Mouse (Mus musculus): ENCODE results near the gene Immp2l.
"Not testable (repeated sequence)": the region's sequence is repeated elsewhere in the genome, so short reads cannot be mapped to it uniquely, and the experiment has no call there.

The Immp2l gene

GRCm38 (mm10) chr12:41851896-41852470 lies 828.1 kb downstream of the Immp2l start:
- no peak for DNase-seq (ENCODE audit: low spot score)

DNA sequence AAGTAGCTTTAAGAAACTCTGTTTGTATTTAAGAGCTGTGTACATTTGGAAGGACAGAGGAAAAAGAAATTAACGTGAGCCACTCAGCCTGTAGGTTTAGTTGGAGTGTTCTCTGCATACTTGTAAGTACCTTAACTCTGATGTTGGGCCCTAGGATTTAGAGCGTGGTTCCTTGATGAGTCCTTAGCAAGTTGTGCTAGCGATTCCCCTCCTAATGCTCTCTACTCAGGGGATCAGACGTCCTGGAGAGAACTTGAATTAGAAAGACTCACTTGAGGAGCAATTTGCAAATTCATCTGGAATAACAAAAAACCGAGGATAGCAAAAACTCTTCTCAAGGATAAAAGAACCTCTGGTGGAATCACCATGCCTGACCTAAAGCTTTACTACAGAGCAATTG lies 835.8 kb downstream of the Immp2l start:
- not testable (repeated sequence) for DNase-seq (ENCODE audit: low spot score)

DNA sequence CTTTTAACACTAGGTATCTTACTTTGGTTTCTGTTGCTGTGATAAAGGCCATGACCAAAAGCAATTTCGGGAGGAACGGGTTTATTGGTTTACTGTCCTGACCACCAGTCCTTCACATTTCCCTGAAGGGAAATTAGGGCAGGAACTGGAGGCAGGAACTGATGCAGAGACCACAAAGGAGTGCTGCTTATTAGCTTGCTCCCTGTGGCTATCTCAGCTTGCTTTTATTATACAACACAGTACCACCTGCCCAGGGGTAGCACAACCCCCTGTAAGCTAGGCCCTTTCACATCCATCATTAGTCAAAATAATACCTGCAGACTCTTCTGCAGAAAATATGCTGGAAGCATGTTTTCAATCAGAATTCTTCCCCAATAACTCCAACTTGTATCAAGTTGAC lies 844.4 kb downstream of the Immp2l start:
- no peak for DNase-seq (ENCODE audit: low spot score)

GRCm38 (mm10) chr12:41874015-41874414 lies 850.1 kb downstream of the Immp2l start:
- no peak for DNase-seq (ENCODE audit: low spot score)

DNA sequence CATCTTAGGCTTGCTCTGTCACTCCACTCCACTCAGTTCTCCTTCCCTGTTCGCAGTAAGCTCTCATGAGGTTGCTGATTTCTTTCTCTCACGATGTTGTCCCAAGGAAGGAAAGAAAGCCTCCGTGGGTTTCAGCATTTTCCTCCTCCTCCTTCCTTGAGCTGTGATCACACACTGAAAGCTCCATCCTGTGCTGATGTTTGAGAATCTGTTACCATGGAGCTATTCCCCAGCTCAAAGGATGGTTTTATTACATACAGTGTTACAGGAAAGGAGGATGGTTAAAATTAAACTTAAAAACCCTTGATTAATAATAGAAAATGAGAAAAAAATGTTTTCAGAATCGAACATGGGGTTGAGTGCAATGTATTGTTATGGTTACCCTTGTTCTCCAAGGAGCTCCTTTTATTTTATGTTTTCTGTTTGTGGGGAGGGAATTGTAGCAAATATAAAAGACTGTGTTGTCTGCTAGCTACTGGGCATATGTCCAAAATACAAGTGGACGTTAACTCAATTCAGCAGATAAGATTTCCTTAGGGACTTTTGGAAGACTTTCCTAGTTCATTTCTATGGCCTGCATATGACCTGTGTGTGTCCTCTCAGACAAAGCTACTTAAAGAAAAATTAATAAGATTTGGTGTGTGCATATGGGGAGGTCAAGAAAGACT lies 853.5 kb downstream of the Immp2l start:
- peak; percentile 21 for DNase-seq (ENCODE audit: low spot score)

GRCm38 (mm10) chr12:41878493-41878892 lies 854.6 kb downstream of the Immp2l start:
- DNase-seq (ENCODE audit: low spot score), result no peak

GRCm38 (mm10) chr12:41878972-41879371 lies 855.1 kb downstream of the Immp2l start:
- DNase-seq (ENCODE audit: low spot score), result no peak

DNA sequence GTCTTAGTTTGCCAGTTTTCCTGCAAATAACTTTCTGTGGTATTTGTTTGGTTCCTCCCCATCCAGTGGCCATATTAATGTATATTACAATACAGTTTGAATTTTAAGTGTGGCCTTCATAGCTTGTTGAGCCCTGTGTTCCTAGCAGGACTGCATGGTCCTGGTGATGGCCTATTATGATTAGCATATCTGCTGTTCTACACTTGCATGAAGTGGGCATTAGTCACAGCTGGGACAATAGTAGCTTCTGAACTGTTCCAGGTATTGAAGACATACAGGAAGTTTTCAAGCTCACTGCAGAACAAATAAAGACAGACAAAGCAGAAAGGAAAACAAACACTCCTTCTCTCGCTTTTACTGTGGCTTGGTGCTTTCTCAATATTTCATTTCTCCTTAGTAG lies 855.5 kb downstream of the Immp2l start:
- DNase-seq (ENCODE audit: low spot score), result no peak

- DNase-seq (ENCODE audit: low spot score), result no peak
Observed at GRCm38 (mm10) chr12:41880833-41881232, 856.9 kb downstream of the Immp2l start.

- DNase-seq (ENCODE audit: low spot score), result no peak
Observed at GRCm38 (mm10) chr12:41908011-41908410, 884.1 kb downstream of the Immp2l start.

DNA sequence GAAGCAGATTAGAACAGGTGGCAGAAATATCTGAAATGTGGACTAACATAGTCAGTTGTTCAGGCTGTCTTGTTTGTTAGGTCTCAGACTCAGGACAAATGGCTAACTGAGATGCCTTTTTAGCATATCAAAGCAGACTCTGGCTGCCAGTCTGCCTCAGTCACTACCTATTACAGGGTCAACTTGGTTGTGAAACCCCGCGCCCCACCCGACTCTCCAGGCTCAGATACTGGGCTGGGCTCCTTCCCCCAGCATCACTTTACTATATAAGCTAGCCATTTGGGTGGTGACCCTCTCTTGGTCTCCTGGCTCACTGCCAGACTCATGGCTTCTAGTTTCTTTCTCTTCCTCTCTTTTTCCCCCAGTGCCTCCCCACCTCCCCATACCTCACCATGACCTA lies 887.7 kb downstream of the Immp2l start:
- no peak for DNase-seq (ENCODE audit: low spot score)

GRCm38 (mm10) chr12:41937751-41938150 lies 913.9 kb downstream of the Immp2l start:
- DNase-seq (ENCODE audit: low spot score), result no peak

- DNase-seq (ENCODE audit: low spot score), result no peak
Observed at GRCm38 (mm10) chr12:41941853-41942252, 918.0 kb downstream of the Immp2l start.

GRCm38 (mm10) chr12:41944079-41944672 lies 920.3 kb downstream of the Immp2l start:
- DNase-seq (ENCODE audit: low spot score), result no peak

DNA sequence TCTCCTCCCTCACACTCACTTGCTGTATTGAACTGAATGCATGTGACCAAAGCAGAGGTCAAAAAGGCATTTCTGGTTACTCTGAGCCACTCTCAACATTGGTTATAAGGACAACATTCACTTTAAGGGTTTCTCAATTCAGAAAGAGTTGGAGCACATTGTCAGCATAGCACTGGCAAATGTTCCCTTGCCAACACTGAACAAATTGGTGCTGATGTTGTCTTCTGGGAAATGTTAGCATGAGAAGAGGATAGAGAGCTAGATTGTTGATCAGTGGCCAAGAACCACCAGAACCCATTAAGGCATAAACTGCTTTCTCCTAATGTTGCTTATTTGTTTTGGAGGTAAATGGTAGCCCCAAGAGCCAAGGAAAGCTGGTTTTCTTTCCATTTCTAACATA lies 922.6 kb downstream of the Immp2l start:
- DNase-seq (ENCODE audit: low spot score), result no peak

GRCm38 (mm10) chr12:41949409-41949808 lies 925.5 kb downstream of the Immp2l start:
- DNase-seq (ENCODE audit: low spot score), result no peak

GRCm38 (mm10) chr12:41949841-41950241 lies 926.0 kb downstream of the Immp2l start:
- DNase-seq (ENCODE audit: low spot score), result peak; percentile 26

DNA sequence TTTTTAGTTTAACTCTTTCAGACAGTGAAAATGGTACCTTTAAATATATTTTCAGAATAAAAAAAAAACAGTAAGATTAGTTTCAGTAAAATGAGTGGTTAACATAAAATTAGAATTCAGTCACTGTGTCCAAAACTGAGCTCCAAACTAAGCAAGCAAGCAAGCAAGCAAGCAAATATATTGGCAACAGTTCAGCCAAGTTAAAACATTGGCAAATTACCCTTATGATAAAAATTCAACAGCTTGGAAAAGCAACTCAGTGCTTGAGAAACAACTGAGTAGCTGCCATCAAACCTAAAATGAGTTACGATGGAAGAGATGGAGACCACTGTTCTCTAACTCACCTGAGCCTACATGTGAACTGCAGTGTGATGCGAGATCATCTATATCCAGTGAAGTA lies 926.8 kb downstream of the Immp2l start:
- DNase-seq (ENCODE audit: low spot score), result no peak

DNA sequence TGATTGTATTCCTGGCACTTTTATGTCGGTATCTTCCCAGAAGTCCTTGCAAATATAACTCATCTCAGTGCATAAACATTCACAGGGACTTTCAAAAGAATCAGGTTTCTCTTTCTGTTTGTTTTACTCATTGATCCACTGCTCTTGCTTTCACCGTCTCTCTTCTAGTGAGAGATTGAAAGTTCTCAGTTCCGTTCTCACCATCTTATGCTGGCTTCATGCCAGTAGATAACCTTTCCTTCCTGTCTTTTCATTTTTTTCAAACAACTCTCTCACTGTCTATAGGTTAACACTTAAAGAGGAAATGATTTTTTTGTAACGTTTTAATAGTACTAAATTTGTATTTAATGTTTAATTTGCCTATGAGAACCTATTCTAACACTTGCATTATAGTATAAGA lies 937.1 kb downstream of the Immp2l start:
- no peak for DNase-seq (ENCODE audit: low spot score)

DNA sequence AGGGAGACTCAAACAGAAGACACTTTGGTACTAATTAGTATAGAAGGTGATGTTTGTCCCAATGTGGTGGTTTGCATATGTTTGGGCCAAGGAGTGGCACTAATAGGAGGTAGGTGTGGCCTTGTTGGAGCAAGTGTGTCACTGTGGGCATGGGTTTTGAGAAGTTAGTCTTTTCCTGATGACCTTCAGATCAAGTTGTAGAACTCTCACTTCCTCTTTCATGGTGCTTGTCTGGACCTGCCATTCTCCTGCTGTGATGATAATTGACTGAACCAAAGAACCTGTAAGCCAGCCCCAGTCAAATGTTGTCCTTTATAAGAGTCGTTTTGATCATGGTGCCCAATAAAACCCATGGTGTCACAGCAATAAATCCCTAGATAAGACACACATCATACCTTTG lies 967.5 kb downstream of the Immp2l start:
- no peak for DNase-seq (ENCODE audit: low spot score)

Measured in left cerebral cortex, adult 11 months (tissue).